Comparison of ENCODE assay signal across 7 mouse cellular contexts in genomic region chr1:36557457-36558011, GRCm38 (mm10). TPM values are rescaled to one million over a fixed set of nuclear protein-coding genes. Genes with fewer than 3 reads are reported as not detected.
DNase-seq lines count a peak whose midpoint lies in the region; ATAC-seq lines count a peak whose summit lies in the region.

No protein-coding gene starts in this region.

- intact Hi-C loops in gastrocnemius, postnatal 14 days (cut with DNase I; ENCODE audit: low total_unique reads): no loop called here
- intact Hi-C loops in left cerebral cortex, postnatal 36 days (cut with DNase I): loop anchor here (2.0 to 5.0 kb wide), 2 partner anchors 50 to 77 kb away; no protein-coding TSS in a partner anchor

- DNase-seq in T-cell, adult 2 months (ENCODE audit: low spot score): peak; percentile 6
- peak; percentile 59 to 82 for DNase-seq in cerebellum, postnatal 4 days (ENCODE audit: low spot score in 2 of 2)
- peak; percentile 93 for DNase-seq in gastrocnemius, postnatal 14 days
- DNase-seq in left cerebral cortex, postnatal 36 days (ENCODE audit: low spot score in 2 of 2): peak; percentile 79 to 81
- DNase-seq in right cerebral cortex, postnatal 10 days (ENCODE audit: low spot score in 2 of 2): peak; percentile 86 to 87

- H3K27me3 ChIP-seq in hindbrain, embryonic 16.5 days (replicated peaks; ENCODE audit: control insufficient read depth, insufficient read depth, low read length): no peaks in the 10 kb centered on the region
- H3K27me3 ChIP-seq in megakaryocyte, embryonic 14.5 days (replicated peaks): peaks cover 99% of the 10 kb centered on the region

- ATAC-seq in hindbrain, embryonic 16.5 days: peak; percentile 70

- peaks cover 28% of the 10 kb centered on the region for H3K4me1 ChIP-seq in hindbrain, embryonic 16.5 days (ENCODE audit: control insufficient read depth, insufficient read depth, low read depth, low read length)
- peaks cover 77% of the 10 kb centered on the region for H3K4me1 ChIP-seq in megakaryocyte, embryonic 14.5 days

- no peaks in the 10 kb centered on the region for H3K9me3 ChIP-seq in hindbrain, embryonic 16.5 days (ENCODE audit: control insufficient read depth, low read length)
- H3K9me3 ChIP-seq in megakaryocyte, embryonic 14.5 days: no peaks in the 10 kb centered on the region

- peaks cover 12% of the 10 kb centered on the region for H3K36me3 ChIP-seq in hindbrain, embryonic 16.5 days (ENCODE audit: control insufficient read depth, insufficient read depth, low read length)
- peaks cover 10% of the 10 kb centered on the region for H3K36me3 ChIP-seq in megakaryocyte, embryonic 14.5 days (replicated peaks; ENCODE audit: low read length)

- H3K4me3 ChIP-seq in hindbrain, embryonic 16.5 days (ENCODE audit: low read length): peak overlapping the region; percentile 84
- peak overlapping the region; percentile 94 for H3K4me3 ChIP-seq in megakaryocyte, embryonic 14.5 days (replicated peaks)

- H3K27ac ChIP-seq in hindbrain, embryonic 16.5 days (ENCODE audit: low read depth, low read length): peak overlapping the region; percentile 96

- WGBS in hindbrain, embryonic 16.5 days: 0% methylated on average over 38 of the region's 48 CpGs

- peak overlapping the region; percentile 87 for H3K4me2 ChIP-seq in hindbrain, embryonic 16.5 days (ENCODE audit: low read length)

- peak overlapping the region; percentile 95 for H3K9ac ChIP-seq in hindbrain, embryonic 16.5 days (ENCODE audit: low read depth, low read length)

RNA-seq across cellular contexts. Expression of gene Sema4c, which starts 0.6 kb away (rescaled TPM):
- total RNA-seq in gastrocnemius, postnatal 14 days (2021): 10 to 100 TPM; 12.1 to 13.1 TPM
- polyA plus RNA-seq in hindbrain, embryonic 16.5 days (2015; fragmentation: Nextera tagmentation; extraction: Ambion mirVana): 19.1 and 21.2 TPM in 2 replicates
- 10 to 100 TPM; 15.8 to 16.4 TPM for total RNA-seq in left cerebral cortex, postnatal 36 days (2021)
- polyA plus RNA-seq in megakaryocyte, embryonic 14.5 days (2012; ENCODE audit: insufficient read depth, low replicate concordance): 1.3 TPM in 1 of 2 replicates, not detected in the other

RNA-seq across cellular contexts. Expression of gene Ankrd39, which starts 10.3 kb away (rescaled TPM):
- 1 to 10 TPM; 5.7 to 9.6 TPM for total RNA-seq in gastrocnemius, postnatal 14 days (2021)
- 31.0 and 33.8 TPM in 2 replicates for polyA plus RNA-seq in hindbrain, embryonic 16.5 days (2015; fragmentation: Nextera tagmentation; extraction: Ambion mirVana)
- 10 to 100 TPM; 11.9 to 15.8 TPM for total RNA-seq in left cerebral cortex, postnatal 36 days (2021)
- 7.9 and 10.2 TPM in 2 replicates for polyA plus RNA-seq in megakaryocyte, embryonic 14.5 days (2012; ENCODE audit: insufficient read depth, low replicate concordance)

RNA-seq across cellular contexts. Expression of gene Gm42417, which starts 18.3 kb away (rescaled TPM):
- 100 to 1,000 TPM; 440 to 562 TPM for total RNA-seq in gastrocnemius, postnatal 14 days (2021)
- polyA plus RNA-seq in hindbrain, embryonic 16.5 days (2015; fragmentation: Nextera tagmentation; extraction: Ambion mirVana): 0.30 and 0.57 TPM in 2 replicates
- not detected for total RNA-seq in left cerebral cortex, postnatal 36 days (2021)
- polyA plus RNA-seq in megakaryocyte, embryonic 14.5 days (2012; ENCODE audit: insufficient read depth, low replicate concordance): not detected in 2 replicates

RNA-seq across cellular contexts. Expression of gene Ankrd23, which starts 20.9 kb away (rescaled TPM):
- 1,000 to 10,000 TPM; 1,005 to 1,120 TPM for total RNA-seq in gastrocnemius, postnatal 14 days (2021)
- polyA plus RNA-seq in hindbrain, embryonic 16.5 days (2015; fragmentation: Nextera tagmentation; extraction: Ambion mirVana): 12.2 and 19.8 TPM in 2 replicates
- total RNA-seq in left cerebral cortex, postnatal 36 days (2021): 1 to 10 TPM; 3.1 to 9.6 TPM
- 2.7 and 5.6 TPM in 2 replicates for polyA plus RNA-seq in megakaryocyte, embryonic 14.5 days (2012; ENCODE audit: insufficient read depth, low replicate concordance)

RNA-seq across cellular contexts. Expression of gene Cnnm3, which starts 45.9 kb away (rescaled TPM):
- 10 to 100 TPM in 1 of 2 experiments, 1 to 10 TPM in 1; 9.3 to 13.3 TPM for total RNA-seq in gastrocnemius, postnatal 14 days (2021)
- 4.3 and 5.0 TPM in 2 replicates for polyA plus RNA-seq in hindbrain, embryonic 16.5 days (2015; fragmentation: Nextera tagmentation; extraction: Ambion mirVana)
- total RNA-seq in left cerebral cortex, postnatal 36 days (2021): 10 to 100 TPM; 30.4 to 32.9 TPM
- 9.6 and 10.5 TPM in 2 replicates for polyA plus RNA-seq in megakaryocyte, embryonic 14.5 days (2012; ENCODE audit: insufficient read depth, low replicate concordance)

Comparison
In these comparisons a context has a peak if more than half of its experiments do, and no peak if none do; other contexts are left out.
1. Peak in every context shown above with its lines: DNase-seq, ATAC-seq, H3K4me3 ChIP-seq and H3K27ac ChIP-seq.
2. DNase-seq: peak in every context shown above with its lines; median percentile 93 in gastrocnemius, postnatal 14 days; 86 in right cerebral cortex, postnatal 10 days; 80 in left cerebral cortex, postnatal 36 days; 70 in cerebellum, postnatal 4 days; 6 in T-cell, adult 2 months.
3. RNA of gene Gm42417, which starts 18.3 kb away (total RNA-seq): 440 to 562 TPM in gastrocnemius, postnatal 14 days; not detected in left cerebral cortex, postnatal 36 days; every median in the first group is over 100 times any median in the second.